ENCODE assay signal across 15 mouse cellular contexts in genomic region chr2:120414113-120414512, GRCm38 (mm10).
"Had no signal": no experiment of that assay in that cellular context is flagged by ENCODE, and none has a peak within 500 bp of the region (broad histone marks: within the 10 kb centered on the region; RNA-seq: fewer than 3 reads in every experiment).

No protein-coding gene starts in this region.

- H3K4me1 ChIP-seq: limb, embryonic 15.5 days; megakaryocyte, embryonic 14.5 days; midbrain, embryonic 15.5 days; neural tube, embryonic 12.5 days had no signal

- DNase-seq: kidney, adult 9 months; kidney, postnatal 10 days; lung, embryonic 14.5 days; lung, postnatal 10 days; right cerebral cortex, postnatal 4 days; spleen, adult 18-20 months; thymus, adult 2 months; thymus, postnatal 25 days had no signal

- H3K9ac ChIP-seq: limb, embryonic 15.5 days; liver, embryonic 12.5 days; lung, embryonic 14.5 days; midbrain, embryonic 15.5 days; neural tube, embryonic 12.5 days had no signal

- ATAC-seq: liver, embryonic 12.5 days; midbrain, embryonic 15.5 days had no signal

- H3K4me2 ChIP-seq: limb, embryonic 15.5 days; liver, embryonic 12.5 days; lung, embryonic 14.5 days; midbrain, embryonic 11.5 days; midbrain, embryonic 15.5 days; neural tube, embryonic 12.5 days had no signal

- H3K9me3 ChIP-seq: limb, embryonic 15.5 days; liver, embryonic 12.5 days; megakaryocyte, embryonic 14.5 days; neural tube, embryonic 12.5 days had no signal

- H3K36me3 ChIP-seq: midbrain, embryonic 15.5 days; neural tube, embryonic 12.5 days had no signal

- H3K27ac ChIP-seq: limb, embryonic 15.5 days; liver, embryonic 12.5 days; macrophage; midbrain, embryonic 15.5 days; neural tube, embryonic 12.5 days had no signal

- H3K27me3 ChIP-seq: limb, embryonic 15.5 days; liver, embryonic 12.5 days; megakaryocyte, embryonic 14.5 days; midbrain, embryonic 15.5 days; neural tube, embryonic 12.5 days had no signal

- H3K4me3 ChIP-seq: limb, embryonic 15.5 days; liver, embryonic 12.5 days; megakaryocyte, embryonic 14.5 days; midbrain, embryonic 15.5 days; neural tube, embryonic 12.5 days had no signal
